Mouse (Mus musculus) forebrain, embryonic 16.5 days (tissue): ENCODE measurements at regions not wholly inside any gene's neighbourhood (a gene's known extent, or its start where the extent isn't known, plus 50 kb on each side); places are given as distances from the start of the nearest gene placed in this dataset.

Experiments
- ATAC-seq: fragments of 200-750 bp; cut with Nextera tagmentation; 2 replicates; pipeline ENCODE4 v1.8.0; 2017; ENCODE audit warnings: mild to moderate bottlenecking, moderate library complexity
- H3K27ac ChIP-seq: fragments of 300-500 bp; sonication (generic); 2 replicates; pipeline ENCODE4 v1.5.1; 2014; ENCODE audit warnings: low read length, control low read depth
- H3K27me3 ChIP-seq: fragments of 300-500 bp; sonication (generic); replicated peaks from 2 replicates; pipeline ENCODE4 v1.6.1; 2014; ENCODE audit warnings: low read length; ENCODE audit not compliant: control insufficient read depth, insufficient read depth
- H3K36me3 ChIP-seq: fragments of 300-500 bp; sonication (generic); 2 replicates; pipeline ENCODE4 v1.6.1; 2014; ENCODE audit not compliant: control insufficient read depth, insufficient read depth
- H3K4me1 ChIP-seq: fragments of 300-500 bp; sonication (generic); replicated peaks from 2 replicates; pipeline ENCODE4 v1.6.1; 2014; ENCODE audit warnings: low read length; ENCODE audit not compliant: control insufficient read depth, insufficient read depth
- H3K4me2 ChIP-seq: fragments of 300-500 bp; sonication (generic); 2 replicates; pipeline ENCODE4 v1.6.1; 2014; ENCODE audit warnings: mild to moderate bottlenecking, low read length, control low read depth
- H3K4me3 ChIP-seq: fragments of 300-500 bp; sonication (generic); replicated peaks from 2 replicates; pipeline ENCODE4 v1.5.1; 2014; ENCODE audit warnings: mild to moderate bottlenecking, low read length, control low read depth
- H3K9ac ChIP-seq: fragments of 300-500 bp; sonication (generic); replicated peaks from 2 replicates; pipeline ENCODE4 v1.6.1; 2014; ENCODE audit warnings: low read depth, low read length, control low read depth
- H3K9me3 ChIP-seq: fragments of 300-500 bp; sonication (generic); 2 replicates; pipeline ENCODE4 v1.6.1; 2016; ENCODE audit warnings: low read length; ENCODE audit not compliant: control insufficient read depth
- WGBS: fragments of 180-500 bp; shearing (Covaris S2); extraction: QIAGEN DNeasy Blood & Tissue Kit; methylation state at CpG from one replicate; pipeline ENCODE4 v1.1.7; 2014; 5-methylcytosine and 5-hydroxymethylcytosine counted together

DNA sequence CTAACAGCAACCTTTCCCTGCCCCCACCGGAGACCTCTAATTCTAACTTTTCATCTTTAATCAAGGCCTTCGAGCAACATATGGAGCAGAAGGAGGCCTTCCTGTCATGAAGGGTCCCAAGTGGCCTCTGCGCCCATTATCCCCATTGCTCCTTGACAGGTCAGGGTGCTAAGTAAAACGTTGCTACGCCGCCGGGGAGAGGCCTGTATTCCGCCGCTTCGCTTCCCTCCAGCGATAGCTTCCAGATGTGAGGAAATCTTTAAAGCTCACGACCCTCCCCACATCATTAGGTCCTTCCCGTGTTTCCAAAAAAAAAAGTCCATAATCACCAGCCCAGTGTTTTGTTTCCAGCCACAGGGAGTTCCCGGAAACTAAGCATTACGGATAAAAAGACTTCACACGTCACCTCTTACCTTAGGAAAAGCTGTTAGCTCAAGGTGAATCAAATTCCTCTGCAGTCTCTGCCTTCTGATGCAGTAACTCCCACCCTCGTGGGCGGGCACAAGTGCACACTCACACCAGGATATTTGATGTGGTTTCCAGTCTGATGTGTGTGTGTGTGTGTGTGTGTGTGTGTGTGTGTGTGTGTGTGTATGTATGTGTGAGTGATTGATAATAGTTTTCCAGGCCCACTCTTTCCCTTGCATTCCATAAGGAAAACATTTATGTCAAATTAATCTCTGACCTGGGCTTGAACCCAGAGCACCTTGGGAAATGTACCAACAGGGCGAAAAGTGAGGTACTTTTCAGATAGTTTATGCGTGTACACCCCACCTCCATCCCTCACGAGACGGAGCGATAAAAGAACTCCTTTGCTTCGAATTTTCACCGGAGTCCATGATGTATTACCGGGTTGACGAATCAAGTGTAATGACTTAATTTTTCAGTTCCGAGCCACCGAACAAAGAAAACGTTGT lies 107.5 kb downstream of the Gm45692 start:
- Histone ChIP-seq H3K4me2 (no peak overlapping the region), H3K4me3 (no peak overlapping the region), H3K9me3 (no peaks in the 10 kb centered on the region), H3K36me3 (no peaks in the 10 kb centered on the region), H3K27me3 (no peaks in the 10 kb centered on the region), H3K27ac (no peak overlapping the region), H3K4me1 (no peaks in the 10 kb centered on the region), H3K9ac (no peak overlapping the region)
- WGBS: 67% methylated on average over 30 of the region's 30 CpGs
- ATAC-seq: no peak

- H3K4me3 ChIP-seq: no peak overlapping the region
- H3K4me1 ChIP-seq: no peaks in the 10 kb centered on the region
- ATAC-seq: no peak
- H3K36me3 ChIP-seq: no peaks in the 10 kb centered on the region
- H3K27me3 ChIP-seq: no peaks in the 10 kb centered on the region
- no peak overlapping the region for H3K9ac ChIP-seq
- H3K9me3 ChIP-seq: no peaks in the 10 kb centered on the region
- H3K27ac ChIP-seq: no peak overlapping the region
- no peak overlapping the region for H3K4me2 ChIP-seq
- WGBS: 70% methylated on average over 5 of the region's 5 CpGs
Observed at GRCm38 (mm10) chr8:26227529-26227895, 108.2 kb downstream of the Gm45692 start.

GRCm38 (mm10) chr8:26229548-26229947 lies 110.2 kb downstream of the Gm45692 start:
- Histone ChIP-seq H3K4me1 (no peaks in the 10 kb centered on the region), H3K27ac (no peak overlapping the region), H3K36me3 (no peaks in the 10 kb centered on the region), H3K27me3 (no peaks in the 10 kb centered on the region), H3K4me3 (no peak overlapping the region), H3K9ac (no peak overlapping the region), H3K4me2 (no peak overlapping the region), H3K9me3 (no peaks in the 10 kb centered on the region)
- no peak for ATAC-seq
- WGBS: 83% methylated on average over 8 of the region's 8 CpGs

DNA sequence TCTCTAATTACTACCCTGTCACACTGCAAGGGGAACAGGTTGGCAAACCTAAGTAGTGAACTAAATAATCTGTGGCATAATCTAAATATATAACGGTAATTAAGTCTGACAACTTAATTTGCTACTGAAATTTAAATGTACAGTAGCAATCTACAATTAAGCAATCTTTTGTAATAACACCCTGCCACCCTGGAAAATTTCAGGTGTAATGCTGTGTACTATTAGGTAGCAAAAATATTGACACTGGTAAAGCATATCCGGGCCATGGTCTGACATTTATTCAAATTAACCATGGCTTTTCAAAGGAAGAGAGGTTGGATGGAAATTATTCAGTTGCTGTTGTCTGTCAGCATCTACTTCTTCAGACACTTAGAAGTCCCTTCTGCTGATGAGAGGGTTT lies 119.7 kb downstream of the Gm45692 start:
- no peaks in the 10 kb centered on the region for H3K9me3 ChIP-seq
- no peak overlapping the region for H3K4me2 ChIP-seq
- no peak overlapping the region for H3K27ac ChIP-seq
- H3K36me3 ChIP-seq: no peaks in the 10 kb centered on the region
- H3K9ac ChIP-seq: no peak overlapping the region
- H3K4me3 ChIP-seq: no peak overlapping the region
- H3K27me3 ChIP-seq: no peaks in the 10 kb centered on the region
- 57% methylated on average over 2 of the region's 2 CpGs for WGBS
- peak; percentile 65 for ATAC-seq
- H3K4me1 ChIP-seq: peaks cover 5% of the 10 kb centered on the region

GRCm38 (mm10) chr8:26239604-26240003 lies 120.3 kb downstream of the Gm45692 start:
- Histone ChIP-seq H3K4me3 (no peak overlapping the region), H3K9me3 (no peaks in the 10 kb centered on the region)
- WGBS: 82% methylated on average over 4 of the region's 4 CpGs

GRCm38 (mm10) chr8:26243743-26244142 lies 124.4 kb downstream of the Gm45692 start:
- peaks cover 10% of the 10 kb centered on the region for H3K4me1 ChIP-seq
- ATAC-seq: peak; percentile 73
- no peak overlapping the region for H3K4me3 ChIP-seq
- H3K9ac ChIP-seq: no peak overlapping the region
- H3K36me3 ChIP-seq: no peaks in the 10 kb centered on the region
- no peaks in the 10 kb centered on the region for H3K9me3 ChIP-seq
- H3K27me3 ChIP-seq: no peaks in the 10 kb centered on the region
- WGBS: 52% methylated on average over 4 of the region's 4 CpGs
- H3K4me2 ChIP-seq: no peak overlapping the region
- no peak overlapping the region for H3K27ac ChIP-seq

More at GRCm38 (mm10) chr8:26239604-26240003, 120.3 kb downstream of the Gm45692 start:
- H3K36me3 ChIP-seq: no peaks in the 10 kb centered on the region
- H3K4me2 ChIP-seq: no peak overlapping the region
- no peak for ATAC-seq
- no peaks in the 10 kb centered on the region for H3K27me3 ChIP-seq
- no peak overlapping the region for H3K27ac ChIP-seq
- H3K9ac ChIP-seq: no peak overlapping the region
- peaks cover 10% of the 10 kb centered on the region for H3K4me1 ChIP-seq

GRCm38 (mm10) chr8:26244308-26244707 lies 125.0 kb downstream of the Gm45692 start:
- Histone ChIP-seq H3K9ac (no peak overlapping the region), H3K4me3 (no peak overlapping the region), H3K27ac (no peak overlapping the region), H3K36me3 (no peaks in the 10 kb centered on the region), H3K27me3 (no peaks in the 10 kb centered on the region), H3K9me3 (no peaks in the 10 kb centered on the region), H3K4me2 (no peak overlapping the region), H3K4me1 (peaks cover 10% of the 10 kb centered on the region)
- 54% methylated on average over 5 of the region's 5 CpGs for WGBS
- peak; percentile 83 for ATAC-seq

GRCm38 (mm10) chr8:26255191-26255669 lies 135.9 kb downstream of the Gm45692 start:
- 1% methylated on average over 6 of the region's 6 CpGs for WGBS
- H3K4me3 ChIP-seq: no peak overlapping the region
- peaks cover 2% of the 10 kb centered on the region; the same call in 1 of the 2 replicates for H3K36me3 ChIP-seq
- H3K27ac ChIP-seq: no peak overlapping the region
- peak; percentile 69 for ATAC-seq
- H3K9me3 ChIP-seq: peaks cover 8% of the 10 kb centered on the region; the same call in 1 of the 2 replicates
- H3K4me2 ChIP-seq: no peak overlapping the region
- no peak overlapping the region for H3K9ac ChIP-seq
- H3K4me1 ChIP-seq: peaks cover 9% of the 10 kb centered on the region
- no peaks in the 10 kb centered on the region for H3K27me3 ChIP-seq

- Histone ChIP-seq H3K9me3 (0 out of 2 replicates have a peak, but pooled peaks cover 2% of the 10 kb centered on the region), H3K4me1 (peaks cover 9% of the 10 kb centered on the region), H3K27ac (no peak overlapping the region), H3K36me3 (no peaks in the 10 kb centered on the region), H3K9ac (no peak overlapping the region), H3K4me2 (no peak overlapping the region), H3K27me3 (no peaks in the 10 kb centered on the region), H3K4me3 (no peak overlapping the region)
- 70% methylated on average over 5 of the region's 5 CpGs for WGBS
- no peak for ATAC-seq
Observed at GRCm38 (mm10) chr8:26260294-26260693, 141.0 kb downstream of the Gm45692 start.
